Mouse (Mus musculus) testis, adult 2 months (tissue): ENCODE data around the gene Zfp652.

Experiments
- CTCF ChIP-seq: fragments of 200-500 bp; IDR thresholded peaks from 2 replicates; pipeline ENCODE4 v1.5.1; 2012; ENCODE audit warnings: low read depth, mild to moderate bottlenecking, inconsistent platforms, low read length, moderate library complexity; ENCODE audit not compliant: control insufficient read depth, insufficient read depth, insufficient replicate concordance
- POLR2A ChIP-seq: fragments of 200-500 bp; IDR thresholded peaks from 2 replicates; pipeline ENCODE4 v1.6.1; 2012; ENCODE audit warnings: low read depth, mild to moderate bottlenecking, inconsistent platforms, low read length, moderate library complexity; ENCODE audit not compliant: control insufficient read depth

DNA sequence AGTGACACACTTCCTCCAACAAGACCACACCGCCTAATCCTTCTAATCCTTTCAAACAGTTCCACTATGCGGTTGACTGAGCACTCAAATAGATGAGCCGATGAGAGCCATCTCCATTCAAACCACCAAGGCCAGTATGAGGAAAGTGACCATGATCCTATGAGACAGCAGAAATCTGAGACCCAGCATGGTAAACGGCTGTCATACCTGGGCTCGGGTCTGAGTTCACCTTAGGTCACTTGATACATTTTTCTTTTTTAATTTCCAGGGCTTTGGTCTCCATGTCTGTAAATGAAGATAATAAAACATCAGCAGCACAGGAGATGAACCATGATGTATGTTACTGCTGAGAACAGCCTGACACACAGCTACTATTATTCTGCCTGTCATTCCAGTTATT, 95.4 kb downstream of the Zfp652 start:
- TF ChIP-seq CTCF (no peak), POLR2A (no peak)
